Mouse (Mus musculus) neural tube, embryonic 11.5 days (tissue): ENCODE results near the gene Olfm1. TPM values are rescaled to one million over a fixed set of nuclear protein-coding genes. Genes with fewer than 3 reads are reported as not detected.

Source experiments
- ATAC-seq: fragments of 200-750 bp; cut with Nextera tagmentation; 2 replicates; pipeline ENCODE4 v1.8.0; 2017; ENCODE audit warnings: moderate number of reproducible peaks, mild to moderate bottlenecking, moderate TSS enrichment, moderate library complexity; ENCODE audit not compliant: insufficient read depth, low FRiP score, low TSS enrichment
- DNase-seq: peaks from one replicate; pipeline ENCODE4 v3.0.0-alpha.2; 2015; ENCODE audit warnings: low spot score
- H3K27ac ChIP-seq: fragments of 300-500 bp; sonication (generic); 2 replicates; pipeline ENCODE4 v1.5.1; 2014; ENCODE audit warnings: low read depth, mild to moderate bottlenecking, low read length
- H3K27me3 ChIP-seq: fragments of 300-500 bp; sonication (generic); 2 replicates; pipeline ENCODE4 v1.6.1; 2014; ENCODE audit warnings: mild to moderate bottlenecking, low read length, mixed read lengths; ENCODE audit not compliant: control insufficient read depth, insufficient read depth
- H3K36me3 ChIP-seq: fragments of 300-500 bp; sonication (generic); 2 replicates; pipeline ENCODE4 v1.6.1; 2014; ENCODE audit warnings: mild to moderate bottlenecking, low read length, moderate library complexity, mixed read lengths; ENCODE audit not compliant: control insufficient read depth, insufficient read depth
- H3K4me1 ChIP-seq: fragments of 300-500 bp; sonication (generic); 2 replicates; pipeline ENCODE4 v1.6.1; 2014; ENCODE audit warnings: low read length, mixed read lengths; ENCODE audit not compliant: control insufficient read depth, insufficient read depth
- H3K4me2 ChIP-seq: fragments of 300-500 bp; sonication (generic); 2 replicates; pipeline ENCODE4 v1.6.1; 2014; ENCODE audit warnings: low read depth, mild to moderate bottlenecking, moderate library complexity
- H3K4me3 ChIP-seq: fragments of 300-500 bp; sonication (generic); 2 replicates; pipeline ENCODE4 v1.5.1; 2014; ENCODE audit warnings: low read depth, low read length
- H3K9ac ChIP-seq: fragments of 300-500 bp; sonication (generic); 2 replicates; pipeline ENCODE4 v1.6.1; 2014; ENCODE audit warnings: mild to moderate bottlenecking, low read length
- H3K9me3 ChIP-seq: fragments of 300-500 bp; sonication (generic); 2 replicates; pipeline ENCODE4 v1.6.1; 2016; ENCODE audit warnings: low read length; ENCODE audit not compliant: control insufficient read depth
- WGBS: fragments of 180-500 bp; shearing (Covaris S2); extraction: QIAGEN DNeasy Blood & Tissue Kit; methylation state at CpG from one replicate; pipeline ENCODE4 v1.1.7; 2014; 5-methylcytosine and 5-hydroxymethylcytosine counted together
- polyA plus RNA-seq: library from polyadenylated mRNA; unstranded; fragments of >200 nt; fragmentation: Nextera tagmentation; extraction: Ambion mirVana; gene quantifications from 2 replicates; pipeline ENCODE4 v1.2.1, GENCODE M21; 2014

Gene Olfm1
- polyA plus RNA-seq = 111 and 118 TPM in 2 replicates

DNA sequence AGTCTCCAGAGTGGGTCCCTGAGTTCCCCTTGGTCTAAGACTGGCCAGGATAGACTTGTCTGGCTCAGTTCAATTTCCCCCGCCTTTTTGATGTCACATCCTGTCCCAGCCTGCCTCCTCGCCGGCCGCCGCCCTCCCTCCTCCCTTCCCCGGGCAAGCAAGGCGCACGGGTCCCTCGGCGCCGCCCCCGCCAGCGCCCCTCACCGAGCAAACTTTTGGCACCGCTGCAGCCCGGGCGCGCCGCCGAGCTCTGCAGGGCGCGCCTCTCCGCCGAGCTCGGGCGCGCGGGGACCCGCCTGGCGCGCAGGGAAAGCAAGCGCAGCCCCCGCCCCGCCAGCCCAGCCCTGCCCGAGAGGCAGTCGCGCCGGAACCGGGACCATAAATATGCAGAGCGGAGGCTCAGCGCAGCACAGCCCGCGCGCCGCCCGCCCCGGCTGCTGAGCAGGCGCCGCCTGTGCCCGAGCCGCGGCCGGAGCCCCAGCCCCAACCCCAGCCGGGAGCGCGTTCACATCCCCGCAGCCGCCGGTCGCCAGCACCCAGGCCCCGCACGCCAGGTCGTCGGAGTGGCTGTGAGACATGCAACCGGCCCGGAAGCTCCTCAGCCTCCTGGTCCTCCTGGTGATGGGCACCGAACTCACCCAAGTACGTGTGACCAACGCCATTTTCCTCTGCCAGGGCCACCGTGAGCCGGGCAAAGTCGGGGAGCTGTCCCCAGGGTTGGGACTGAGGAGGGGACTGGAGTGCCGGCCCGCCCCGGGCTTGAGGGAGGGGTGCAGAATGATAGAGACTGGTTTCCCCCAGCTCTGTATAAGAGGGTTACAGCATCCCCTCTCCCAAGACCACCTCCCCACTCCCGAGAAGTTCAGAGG lies at the start of gene Olfm1:
Gene Olfm1, plus strand, starts transcription at position 172 of the 869 bp plus-strand sequence.
- peak within 1 kb of the TSS; percentile 68; the same call in 1 of the 2 replicates for H3K27ac ChIP-seq
- H3K27me3 ChIP-seq = no peaks in the 10 kb centered on the region
- peaks cover 4% of the 10 kb centered on the region; the same call in 1 of the 2 replicates for H3K4me1 ChIP-seq
- no peaks in the 10 kb centered on the region for H3K9me3 ChIP-seq
- H3K4me3 ChIP-seq = peak within 1 kb of the TSS; percentile 64
- under 1% methylated on average over 74 of the region's 76 CpGs for WGBS
- peak within 1 kb of the TSS; percentile 80 for H3K9ac ChIP-seq
- peak within 1 kb of the TSS; percentile 81 for H3K4me2 ChIP-seq
- DNase-seq (peak; percentile 79), ATAC-seq (peak; percentile 78)
- no peaks in the 10 kb centered on the region for H3K36me3 ChIP-seq

DNA sequence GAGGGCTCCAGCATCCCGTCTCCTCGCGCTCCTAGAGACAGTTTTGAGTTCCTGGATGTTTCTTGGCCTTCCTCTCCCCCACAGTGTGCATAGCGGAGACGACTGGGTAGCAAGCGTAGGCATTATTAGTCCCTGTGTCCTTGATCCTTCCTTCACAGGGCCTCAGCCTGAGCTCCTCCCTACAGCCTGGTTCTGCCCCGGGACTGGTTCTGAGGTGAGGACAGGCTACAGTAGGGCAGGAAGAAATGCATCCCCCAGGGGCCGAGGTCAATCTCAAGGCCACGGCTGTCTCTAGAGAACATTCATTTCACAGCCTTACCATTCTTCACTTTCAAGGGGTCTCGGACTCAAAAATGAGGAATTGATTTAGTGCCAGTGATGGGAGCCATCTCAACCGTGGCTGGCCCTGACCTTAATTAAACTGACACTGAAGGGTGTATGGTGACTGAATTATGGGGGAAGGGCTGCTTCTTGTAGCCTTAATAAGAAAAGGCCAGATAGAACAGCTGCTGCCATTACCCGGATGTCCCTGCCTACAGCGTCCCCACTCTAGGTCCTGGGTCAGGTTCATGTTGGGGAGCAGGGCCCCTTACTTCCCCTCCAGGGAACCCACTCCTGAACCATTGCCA lies 49.3 kb upstream of the Olfm1 start:
- 57% methylated on average over 13 of the region's 13 CpGs for WGBS
- Histone ChIP-seq H3K9me3 (no peaks in the 10 kb centered on the region), H3K36me3 (no peaks in the 10 kb centered on the region), H3K27me3 (no peaks in the 10 kb centered on the region), H3K4me1 (peaks cover 4% of the 10 kb centered on the region; the same call in 1 of the 2 replicates), H3K4me3 (no peak overlapping the region), H3K4me2 (no peak overlapping the region), H3K9ac (no peak overlapping the region), H3K27ac (no peak overlapping the region)
- peak; percentile 43 for DNase-seq
- no peak for ATAC-seq

DNA sequence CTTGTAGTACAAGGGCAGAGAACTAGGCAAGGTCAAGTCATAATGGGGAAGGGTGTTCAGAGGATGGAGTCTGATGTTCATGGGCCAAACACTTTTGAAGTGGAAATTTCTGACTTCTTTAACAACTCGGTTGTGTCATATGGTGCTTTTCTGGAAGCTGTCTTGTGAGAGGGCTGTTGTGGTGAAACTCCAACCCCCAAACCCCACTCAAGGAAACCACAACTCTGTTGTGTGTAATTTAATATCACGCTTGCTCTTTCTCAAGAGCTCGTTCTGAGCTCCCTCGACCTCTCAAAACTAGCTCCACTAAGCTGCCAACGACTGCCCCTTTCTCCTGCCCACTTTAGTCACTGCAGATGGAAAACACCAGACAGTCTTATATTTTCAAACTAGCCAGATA lies 47.1 kb upstream of the Olfm1 start:
- Histone ChIP-seq H3K36me3 (no peaks in the 10 kb centered on the region), H3K4me3 (no peak overlapping the region), H3K27ac (no peak overlapping the region), H3K27me3 (no peaks in the 10 kb centered on the region), H3K4me2 (no peak overlapping the region), H3K4me1 (peaks cover 4% of the 10 kb centered on the region; the same call in 1 of the 2 replicates), H3K9me3 (no peaks in the 10 kb centered on the region), H3K9ac (no peak overlapping the region)
- 87% methylated on average over 5 of the region's 5 CpGs for WGBS
- no peak for ATAC-seq
- no peak for DNase-seq

DNA sequence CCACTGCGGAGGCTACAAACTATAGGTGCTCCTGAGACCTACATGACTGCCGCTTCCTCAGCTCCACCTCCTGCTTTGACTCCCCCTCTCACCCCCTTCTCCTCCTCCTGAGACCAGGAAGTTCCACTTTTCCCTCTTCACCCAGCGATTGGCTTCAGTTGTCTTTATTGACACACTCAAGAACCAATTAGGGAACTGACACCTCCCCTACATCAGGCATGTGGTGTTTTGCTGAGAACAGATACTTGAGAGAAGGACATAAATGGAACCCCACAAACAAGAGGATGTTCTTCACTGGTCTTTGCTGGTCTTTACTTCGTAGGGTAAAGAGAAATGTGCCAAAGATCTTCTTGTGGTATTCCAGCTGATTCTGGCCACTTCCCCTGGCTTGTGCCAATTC lies 46.6 kb upstream of the Olfm1 start:
- no peak overlapping the region for H3K4me3 ChIP-seq
- DNase-seq (no peak), ATAC-seq (no peak)
- no peaks in the 10 kb centered on the region for H3K27me3 ChIP-seq
- no peak overlapping the region for H3K4me2 ChIP-seq
- H3K27ac ChIP-seq = no peak overlapping the region
- no peaks in the 10 kb centered on the region for H3K36me3 ChIP-seq
- peaks cover 4% of the 10 kb centered on the region; the same call in 1 of the 2 replicates for H3K4me1 ChIP-seq
- WGBS = 68% methylated on average over 4 of the region's 4 CpGs
- H3K9me3 ChIP-seq = no peaks in the 10 kb centered on the region
- no peak overlapping the region for H3K9ac ChIP-seq

DNA sequence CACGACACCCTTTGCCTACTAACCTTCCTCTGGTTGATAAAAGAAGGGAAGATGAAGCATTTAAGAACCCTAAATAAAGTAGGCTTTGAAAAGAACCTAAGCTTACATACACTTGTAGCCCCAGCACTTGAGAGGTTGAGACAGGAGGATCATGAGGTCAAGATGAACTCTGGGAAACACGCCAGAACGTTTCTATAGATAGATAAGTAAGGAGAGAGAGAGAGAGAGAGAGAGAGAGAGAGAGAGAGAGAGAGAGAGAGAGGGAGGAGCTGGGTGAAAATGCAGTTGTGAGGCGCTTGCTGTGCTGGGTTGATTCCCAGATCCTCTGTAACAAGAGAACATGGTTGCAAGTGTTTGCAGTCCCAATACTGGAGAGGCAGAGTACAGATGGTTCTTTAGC lies 46.1 kb upstream of the Olfm1 start:
- Histone ChIP-seq H3K4me3 (no peak overlapping the region), H3K27ac (no peak overlapping the region), H3K36me3 (no peaks in the 10 kb centered on the region), H3K4me1 (peaks cover 4% of the 10 kb centered on the region; the same call in 1 of the 2 replicates), H3K9me3 (no peaks in the 10 kb centered on the region), H3K4me2 (no peak overlapping the region), H3K9ac (no peak overlapping the region), H3K27me3 (no peaks in the 10 kb centered on the region)
- WGBS = 71% methylated on average over 4 of the region's 4 CpGs
- ATAC-seq (no peak), DNase-seq (no peak)

DNA sequence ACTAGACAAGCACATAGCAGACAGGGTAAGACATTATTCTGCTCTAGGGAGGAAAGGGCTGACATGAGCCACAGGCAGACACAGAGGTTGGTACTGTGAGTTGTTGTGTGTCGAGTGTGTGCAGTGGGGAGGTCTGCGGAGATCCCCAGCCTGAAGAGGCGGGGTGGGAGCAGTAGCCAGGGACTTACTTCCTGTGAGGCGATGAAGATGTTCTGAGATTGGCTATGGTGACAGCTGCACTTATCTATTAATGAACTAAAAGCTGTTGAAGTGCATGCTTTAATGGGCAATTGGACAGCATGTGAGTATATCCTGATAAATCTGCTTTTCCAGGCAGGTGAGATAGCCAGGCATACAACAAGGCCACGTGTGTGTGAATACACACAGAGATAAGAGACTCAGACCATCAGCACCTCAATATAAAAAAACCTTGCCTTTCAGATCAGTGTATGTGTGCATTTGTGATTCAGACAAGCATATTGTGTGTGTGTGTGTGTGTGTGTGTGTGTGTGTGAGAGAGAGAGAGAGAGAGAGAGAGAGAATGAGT lies 45.5 kb upstream of the Olfm1 start:
- Histone ChIP-seq H3K4me1 (peaks cover 4% of the 10 kb centered on the region; the same call in 1 of the 2 replicates), H3K27ac (no peak overlapping the region), H3K4me2 (no peak overlapping the region), H3K9me3 (no peaks in the 10 kb centered on the region), H3K4me3 (no peak overlapping the region), H3K9ac (no peak overlapping the region), H3K27me3 (no peaks in the 10 kb centered on the region), H3K36me3 (no peaks in the 10 kb centered on the region)
- ATAC-seq = no peak
- WGBS = 84% methylated on average over 5 of the region's 5 CpGs
- no peak for DNase-seq

DNA sequence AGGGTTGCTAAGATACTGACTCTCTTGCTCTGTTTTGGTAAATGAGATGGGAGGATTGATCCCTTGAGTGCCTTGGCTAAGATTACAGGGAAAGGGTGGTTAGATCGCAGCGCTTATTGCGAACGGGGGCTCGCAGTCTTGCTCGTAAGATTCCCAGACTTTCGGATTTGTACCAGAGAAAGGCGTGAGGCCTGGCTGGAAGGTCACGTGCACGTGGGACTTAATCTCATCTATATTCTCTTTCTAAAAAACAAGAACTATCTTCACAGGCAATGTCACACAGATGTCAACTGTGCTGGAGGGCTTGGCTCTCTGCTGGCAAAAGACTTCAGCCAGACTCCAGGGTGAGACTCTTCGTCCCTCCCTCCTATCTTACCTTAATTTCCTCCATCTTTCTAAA lies 43.1 kb upstream of the Olfm1 start:
- Histone ChIP-seq H3K36me3 (no peaks in the 10 kb centered on the region), H3K4me1 (no peaks in the 10 kb centered on the region; the same call in 1 of the 2 replicates), H3K27ac (no peak overlapping the region), H3K4me2 (no peak overlapping the region), H3K9ac (no peak overlapping the region), H3K9me3 (no peaks in the 10 kb centered on the region), H3K27me3 (no peaks in the 10 kb centered on the region), H3K4me3 (no peak overlapping the region)
- no peak for DNase-seq
- no peak for ATAC-seq
- WGBS = 80% methylated on average over 11 of the region's 11 CpGs

DNA sequence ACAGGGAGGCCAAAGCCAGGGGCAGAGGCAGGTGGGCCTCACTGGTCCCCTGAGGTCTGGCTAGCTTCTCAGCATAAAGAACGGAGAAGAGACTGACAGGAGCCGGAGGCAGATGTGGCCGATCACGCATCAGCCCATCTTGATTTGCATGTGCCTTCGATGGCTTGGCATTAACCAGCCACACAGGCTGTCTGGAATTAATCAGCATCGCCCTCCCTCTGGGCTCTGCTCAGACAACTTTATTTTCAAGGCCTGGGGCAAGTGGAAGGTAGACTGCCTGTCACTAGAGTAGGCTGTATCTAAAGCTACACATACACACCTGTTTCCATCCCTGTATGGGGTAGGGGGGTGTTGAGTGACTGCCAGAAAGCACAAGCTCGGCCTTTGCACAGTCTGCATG lies 32.2 kb upstream of the Olfm1 start:
- no peaks in the 10 kb centered on the region for H3K27me3 ChIP-seq
- no peaks in the 10 kb centered on the region for H3K36me3 ChIP-seq
- 69% methylated on average over 7 of the region's 7 CpGs for WGBS
- H3K27ac ChIP-seq = no peak overlapping the region
- DNase-seq (no peak), ATAC-seq (no peak)
- H3K4me1 ChIP-seq = no peaks in the 10 kb centered on the region
- H3K9ac ChIP-seq = no peak overlapping the region
- no peak overlapping the region for H3K4me2 ChIP-seq
- no peak overlapping the region for H3K4me3 ChIP-seq
- no peaks in the 10 kb centered on the region for H3K9me3 ChIP-seq
